Mouse (Mus musculus): ENCODE results near the gene Sema5a. TPM values are rescaled to one million over a fixed set of nuclear protein-coding genes. Genes with fewer than 3 reads are reported as not detected.
A peak's percentile ranks its signal among the peaks of the same experiment; 100 is the strongest.

Gene Sema5a
- total and polyA plus RNA-seq, 3 experiments: 0.17 to 0.27 (median 0.17) TPM

DNA sequence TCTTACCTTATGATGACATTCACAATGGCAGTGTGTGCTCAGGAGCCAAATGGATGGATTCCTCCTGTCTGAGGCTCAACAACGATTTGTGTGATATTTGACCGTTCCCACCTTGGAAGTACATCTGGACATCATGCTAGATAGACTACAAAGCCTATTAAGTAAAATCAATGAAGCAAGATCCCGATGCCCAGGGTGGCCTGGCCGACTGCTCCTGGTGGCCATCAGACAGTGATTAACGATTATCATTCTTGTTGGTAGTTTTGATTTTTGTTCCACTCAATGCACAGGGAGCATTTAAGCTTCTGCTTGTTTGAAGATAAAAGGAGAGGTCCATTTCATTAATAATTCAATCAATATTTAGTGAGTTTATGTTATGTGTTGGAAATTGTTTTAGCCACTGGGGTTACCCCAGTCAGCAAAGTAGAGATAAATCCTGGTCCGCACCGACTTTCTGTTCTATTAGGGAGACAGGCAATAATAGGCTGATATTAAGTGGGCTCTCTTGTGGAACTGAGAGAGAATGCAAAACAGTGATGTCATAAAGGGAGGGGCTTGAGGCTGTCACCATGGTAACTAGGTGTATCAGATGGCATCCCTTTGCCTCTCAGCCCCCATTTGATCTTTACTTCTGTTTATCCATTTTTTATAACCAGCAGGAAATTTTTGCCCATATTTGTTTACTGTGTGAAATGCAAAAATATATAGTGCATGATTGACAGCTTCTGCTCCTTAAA is 182.7 kb downstream of the Sema5a start:
- peaks cover 0 to 5% of the 10 kb centered on the region in 2 experiments; a peak in 1 of 4 replicates for H3K4me1 ChIP-seq (ENCODE audit: control insufficient read depth in 1 of 2, insufficient read depth in 2 of 2)
- in situ Hi-C loops (cut with MboI; ENCODE audit: low pct_ligation_motif_present, low pct_unique_long_range_greater_than_20kb, low sequenced_read_pairs): loop anchor here (25.0 kb wide), 1 partner anchor 415 kb away; no protein-coding TSS in a partner anchor
- no peaks in the 10 kb centered on the region for H3K9me3 ChIP-seq (replicated peaks; ENCODE audit: low read length)
- H3K27ac ChIP-seq (ENCODE audit: insufficient read depth, low read depth): no peak overlapping the region
- TF ChIP-seq SIN3A (IDR thresholded peaks at IDR 0.05; ENCODE audit: low read length) (no peak), ELF1 (IDR thresholded peaks at IDR 0.05; ENCODE audit: low read depth, low read length) (no peak)
- no peaks in the 10 kb centered on the region for H3K79me2 ChIP-seq (replicated peaks; ENCODE audit: control insufficient read depth, extremely low read depth, insufficient read depth, poor library complexity, severe bottlenecking)
- no peak overlapping the region for H3K4me2 ChIP-seq (ENCODE audit: insufficient read depth, low read depth, poor library complexity, severe bottlenecking)
- dilution Hi-C loops (cut with MboI; ENCODE audit: extremely low pct_ligation_motif_present, extremely low pct_unique_long_range_greater_than_20kb, low sequenced_read_pairs): no loop called here
- no peak overlapping the region for H3K4me3 ChIP-seq (replicated peaks in 1 of 3; ENCODE audit: low read depth in 2 of 3, low read length in 2 of 3, poor library complexity in 1 of 3)
- no peaks in the 10 kb centered on the region for H3K27me3 ChIP-seq (replicated peaks)
- DNase-seq (ENCODE audit: extremely low read depth): peak; percentile 55
- H3K36me3 ChIP-seq (replicated peaks in 1 of 2; ENCODE audit: control insufficient read depth in 1 of 2, insufficient read depth in 1 of 2, low read length in 1 of 2): no peaks in the 10 kb centered on the region
- no peak overlapping the region for H3K9ac ChIP-seq (ENCODE audit: insufficient read depth, low read depth)

DNA sequence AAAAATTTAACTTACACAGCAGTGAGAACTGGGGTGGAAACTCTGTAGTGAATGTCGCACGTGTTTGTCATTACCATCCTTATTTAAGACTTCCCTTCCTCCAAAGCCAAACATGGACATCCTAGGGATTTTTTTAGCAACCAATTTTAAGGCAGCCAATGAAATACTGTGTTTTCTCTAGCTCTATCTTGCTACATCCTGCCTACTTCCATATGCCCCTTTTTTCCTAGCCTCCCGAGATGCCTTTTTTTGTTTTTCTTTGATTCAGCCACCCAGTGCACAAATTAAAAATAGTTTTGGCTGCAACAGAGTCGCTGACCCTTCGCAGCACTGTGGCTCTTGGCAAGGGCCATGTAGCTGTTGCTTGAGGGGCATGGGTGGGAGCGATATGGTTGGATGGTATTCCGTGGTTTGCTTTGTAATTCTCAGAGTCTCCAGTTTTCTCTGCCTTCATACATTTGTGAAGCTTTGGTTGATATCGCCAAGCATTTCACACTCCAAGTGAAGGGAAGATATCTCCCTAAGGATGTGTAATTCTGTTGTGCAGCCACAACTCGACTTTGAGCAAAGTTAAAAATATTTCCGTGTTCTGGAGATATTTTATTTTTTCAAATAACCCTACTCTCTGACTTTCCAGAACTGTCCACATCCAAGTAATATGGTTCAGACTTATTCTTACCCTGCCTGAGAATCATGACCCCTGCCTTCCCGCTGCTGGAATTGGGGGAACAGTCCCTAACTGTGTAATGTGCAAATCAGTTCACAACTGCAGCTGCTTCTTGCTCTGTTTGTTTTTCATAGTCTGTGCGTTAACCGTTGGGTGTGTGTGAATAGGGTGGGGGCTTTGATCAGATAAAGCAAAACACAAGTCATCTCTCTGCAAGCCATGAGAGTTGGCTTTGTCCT is 188.6 kb downstream of the Sema5a start:
- no peaks in the 10 kb centered on the region for H3K36me3 ChIP-seq (replicated peaks in 1 of 2; ENCODE audit: control insufficient read depth in 1 of 2, insufficient read depth in 1 of 2, low read length in 1 of 2)
- H3K4me3 ChIP-seq (replicated peaks in 1 of 3; ENCODE audit: low read depth in 2 of 3, low read length in 2 of 3, poor library complexity in 1 of 3): no peak overlapping the region
- no peaks in the 10 kb centered on the region for H3K9me3 ChIP-seq (replicated peaks; ENCODE audit: low read length)
- H3K4me1 ChIP-seq (ENCODE audit: control insufficient read depth in 1 of 2, insufficient read depth in 2 of 2): no peaks in the 10 kb centered on the region
- in situ Hi-C loops (cut with MboI; ENCODE audit: low pct_ligation_motif_present, low pct_unique_long_range_greater_than_20kb, low sequenced_read_pairs) (loop anchor here (10.0 to 25.0 kb wide), 2 partner anchors 188 to 421 kb away; partner anchors contain the start of gene Sema5a), dilution Hi-C loops (cut with MboI; ENCODE audit: extremely low pct_ligation_motif_present, extremely low pct_unique_long_range_greater_than_20kb, low sequenced_read_pairs) (no loop called here)
- TF ChIP-seq EP300 (IDR thresholded peaks at IDR 0.05; ENCODE audit: low read length): no peak
- TF ChIP-seq RCOR1 (conservative IDR thresholded peaks at IDR 0.05; ENCODE audit: low read depth, low read length): no peak
- no peak for TF ChIP-seq SIN3A (IDR thresholded peaks at IDR 0.05; ENCODE audit: low read length)
- no peak for TF ChIP-seq JUN (IDR thresholded peaks at IDR 0.05; ENCODE audit: insufficient read depth, low read depth, low read length)
- TF ChIP-seq MXI1 (IDR thresholded peaks at IDR 0.05; ENCODE audit: low read depth, low read length): no peak
- no peak for TF ChIP-seq MAX (IDR thresholded peaks at IDR 0.05; ENCODE audit: low read length)
- no peak for TF ChIP-seq MAFK (IDR thresholded peaks at IDR 0.05; ENCODE audit: insufficient replicate concordance, low read length)
- no peak for TF ChIP-seq HCFC1 (IDR thresholded peaks at IDR 0.05; ENCODE audit: low read depth, low read length)
- no peak for TF ChIP-seq POLR2AphosphoS2 (IDR thresholded peaks at IDR 0.05; ENCODE audit: low read depth, low read length)
- TF ChIP-seq ZKSCAN1 (IDR thresholded peaks at IDR 0.05; ENCODE audit: borderline replicate concordance, low read depth, low read length): no peak
- no peak for TF ChIP-seq GABPA (IDR thresholded peaks at IDR 0.05; ENCODE audit: insufficient replicate concordance, low read depth, low read length)
- no peak for TF ChIP-seq NELFE (IDR thresholded peaks at IDR 0.05; ENCODE audit: low read depth, low read length)
- no peak for TF ChIP-seq POLR2A (IDR thresholded peaks at IDR 0.05; ENCODE audit: low read depth, low read length)
- TF ChIP-seq USF2 (conservative IDR thresholded peaks at IDR 0.05; ENCODE audit: low read depth, low read length): no peak
- TF ChIP-seq TBP (conservative IDR thresholded peaks at IDR 0.05; ENCODE audit: low read depth, low read length): no peak
- H3K79me2 ChIP-seq (replicated peaks; ENCODE audit: control insufficient read depth, extremely low read depth, insufficient read depth, poor library complexity, severe bottlenecking): no peaks in the 10 kb centered on the region
- no peak overlapping the region for H3K27ac ChIP-seq (ENCODE audit: insufficient read depth, low read depth)
- no peak for DNase-seq (ENCODE audit: extremely low read depth)
- no peak overlapping the region for H3K4me2 ChIP-seq (ENCODE audit: insufficient read depth, low read depth, poor library complexity, severe bottlenecking)
- no peak overlapping the region for H3K9ac ChIP-seq (ENCODE audit: insufficient read depth, low read depth)
- no peaks in the 10 kb centered on the region for H3K27me3 ChIP-seq (replicated peaks)

Measured in CH12.LX (cell line).